Mouse (Mus musculus): ENCODE results near the gene Thoc7. TPM values are rescaled to one million over a fixed set of nuclear protein-coding genes. Genes with fewer than 3 reads are reported as not detected.

Thoc7 gene
- polyA plus RNA-seq, 1 experiment from 2014 or later, result 261 TPM

DNA sequence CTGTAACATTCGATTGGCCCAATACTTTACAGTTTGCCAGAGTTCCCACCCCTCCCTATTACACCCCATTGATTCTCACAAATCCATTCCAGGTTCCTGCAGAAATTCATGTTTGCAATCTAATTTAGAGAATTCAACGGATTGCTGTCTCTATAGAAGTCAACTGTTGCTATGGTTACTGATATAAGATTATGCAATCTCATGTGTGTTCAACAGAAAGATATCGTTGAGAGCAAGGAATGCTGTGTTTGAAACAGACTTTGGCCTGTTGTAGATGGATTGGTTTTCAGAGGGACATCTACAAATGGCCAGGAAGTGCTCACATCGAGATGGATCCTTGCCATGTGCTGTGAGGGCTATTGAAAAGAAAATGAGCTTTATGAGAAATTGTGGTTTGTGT lies 46.4 kb downstream of the Thoc7 start:
- ATAC-seq (replicated peaks; ENCODE audit: low FRiP score) (no peak), DNase-seq (ENCODE audit: low spot score) (no peak)
- Histone ChIP-seq H3K36me3 (ENCODE audit: control insufficient read depth, insufficient read depth, low read length) (no peaks in the 10 kb centered on the region), H3K4me2 (ENCODE audit: low read depth, low read length, severe bottlenecking) (no peak overlapping the region), H3K4me1 (replicated peaks; ENCODE audit: control insufficient read depth, insufficient read depth, low read length) (no peaks in the 10 kb centered on the region), H3K27ac (ENCODE audit: low read depth, low read length) (no peak overlapping the region), H3K27me3 (ENCODE audit: control insufficient read depth, insufficient read depth, low read length) (no peaks in the 10 kb centered on the region), H3K4me3 (ENCODE audit: low read depth, low read length) (no peak overlapping the region), H3K9ac (ENCODE audit: low read length) (no peak overlapping the region), H3K9me3 (ENCODE audit: control insufficient read depth, low read length) (no peaks in the 10 kb centered on the region)
- WGBS, result 75% methylated on average over 4 of the region's 4 CpGs

DNA sequence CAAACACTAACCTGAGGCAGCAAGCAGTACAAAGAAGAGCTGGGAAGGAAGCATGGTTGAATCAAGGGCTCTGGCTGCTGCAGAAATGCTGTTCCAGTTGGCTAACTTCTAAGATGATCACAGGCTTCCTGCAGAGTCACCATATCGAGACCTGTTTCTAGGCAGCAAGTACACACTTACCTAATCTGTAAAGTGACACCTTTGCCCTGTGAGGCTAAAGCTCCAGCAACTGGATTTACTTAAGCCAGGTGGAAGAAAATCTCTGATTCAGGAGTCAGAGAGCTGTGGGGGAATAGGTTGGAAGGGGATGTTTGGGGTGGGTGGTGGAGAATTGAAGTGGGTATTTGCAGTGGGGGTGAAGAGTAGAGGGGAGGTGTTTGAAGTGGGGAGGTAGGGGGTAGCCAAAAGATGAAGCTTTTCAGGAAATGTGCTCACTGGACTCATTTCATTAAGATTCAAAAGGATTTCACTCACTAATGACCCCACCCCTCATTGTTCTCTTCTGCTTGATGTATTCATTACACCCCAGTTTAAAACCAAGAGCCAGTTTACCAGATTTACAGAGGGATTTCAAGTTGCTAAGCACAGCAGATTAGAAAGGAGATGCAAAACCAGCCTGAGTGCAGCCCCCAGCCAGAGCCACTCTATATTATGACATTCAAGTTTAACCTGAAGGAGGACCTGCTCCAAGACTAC lies 47.1 kb downstream of the Thoc7 start, which contains the start of gene Gm281:
Gm281 (minus strand) TSS at position 92 of the 696 bp plus-strand sequence.
- no peak within 1 kb of the TSS for H3K27ac ChIP-seq (ENCODE audit: low read depth, low read length)
- no peaks in the 10 kb centered on the region for H3K36me3 ChIP-seq (ENCODE audit: control insufficient read depth, insufficient read depth, low read length)
- H3K4me1 ChIP-seq (replicated peaks; ENCODE audit: control insufficient read depth, insufficient read depth, low read length), result no peaks in the 10 kb centered on the region
- H3K4me2 ChIP-seq (ENCODE audit: low read depth, low read length, severe bottlenecking), result no peak within 1 kb of the TSS
- no peak within 1 kb of the TSS for H3K4me3 ChIP-seq (ENCODE audit: low read depth, low read length)
- no peaks in the 10 kb centered on the region for H3K27me3 ChIP-seq (ENCODE audit: control insufficient read depth, insufficient read depth, low read length)
- H3K9me3 ChIP-seq (ENCODE audit: control insufficient read depth, low read length), result no peaks in the 10 kb centered on the region
- DNase-seq (ENCODE audit: low spot score), result no peak
- H3K9ac ChIP-seq (ENCODE audit: low read length), result no peak within 1 kb of the TSS
- no peak for ATAC-seq (replicated peaks; ENCODE audit: low FRiP score)
- 17% methylated on average over 1 of the region's 1 CpGs for WGBS

DNA sequence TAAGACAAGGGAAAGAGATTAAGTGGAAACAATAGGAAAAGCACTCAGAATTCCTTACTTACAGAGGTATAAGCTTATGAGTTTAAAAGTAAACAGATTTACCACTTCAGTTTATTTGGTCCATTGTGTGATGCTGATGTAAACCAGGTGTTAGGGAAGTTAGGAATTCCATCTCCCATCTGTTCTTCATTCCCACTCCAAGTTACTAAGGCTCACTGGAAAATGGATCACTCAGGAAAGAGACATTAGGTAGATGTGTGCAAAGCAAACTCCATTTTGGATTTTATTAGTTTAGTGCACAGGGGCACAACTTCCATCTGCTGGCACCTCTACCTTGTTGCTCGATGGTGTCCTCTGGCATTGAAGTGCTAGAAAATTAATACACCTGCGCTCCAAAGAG lies 51.5 kb downstream of the Thoc7 start:
- WGBS, result 88% methylated on average over 2 of the region's 2 CpGs
- no peak overlapping the region for H3K4me2 ChIP-seq (ENCODE audit: low read depth, low read length, severe bottlenecking)
- H3K36me3 ChIP-seq (ENCODE audit: control insufficient read depth, insufficient read depth, low read length), result no peaks in the 10 kb centered on the region
- no peak overlapping the region for H3K9ac ChIP-seq (ENCODE audit: low read length)
- no peak overlapping the region for H3K27ac ChIP-seq (ENCODE audit: low read depth, low read length)
- H3K4me1 ChIP-seq (replicated peaks; ENCODE audit: control insufficient read depth, insufficient read depth, low read length), result no peaks in the 10 kb centered on the region
- no peaks in the 10 kb centered on the region for H3K9me3 ChIP-seq (ENCODE audit: control insufficient read depth, low read length)
- ATAC-seq (replicated peaks; ENCODE audit: low FRiP score), result no peak
- DNase-seq (ENCODE audit: low spot score), result no peak
- H3K4me3 ChIP-seq (ENCODE audit: low read depth, low read length), result no peak overlapping the region
- no peaks in the 10 kb centered on the region for H3K27me3 ChIP-seq (ENCODE audit: control insufficient read depth, insufficient read depth, low read length)

DNA sequence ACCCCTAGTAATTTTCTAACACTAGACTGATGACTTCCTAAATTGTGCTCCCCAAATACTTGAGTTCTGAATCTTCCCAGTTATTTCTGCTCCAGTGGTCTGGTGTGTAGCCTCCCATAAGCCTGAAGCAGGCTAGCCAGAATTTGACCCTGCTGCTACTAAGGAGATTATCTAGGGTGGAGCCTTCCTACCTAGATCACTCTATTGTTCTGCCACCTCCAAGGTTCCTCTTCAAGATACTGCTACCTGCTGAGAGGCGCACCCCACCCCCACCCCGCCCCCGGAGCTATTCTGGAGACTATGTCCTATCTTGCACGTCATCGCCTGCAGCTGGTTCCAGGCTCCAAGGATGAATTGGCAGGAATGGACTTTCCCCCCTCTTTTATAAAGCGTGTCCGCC lies 54.5 kb downstream of the Thoc7 start:
- no peak overlapping the region for H3K4me3 ChIP-seq (ENCODE audit: low read depth, low read length)
- H3K4me2 ChIP-seq (ENCODE audit: low read depth, low read length, severe bottlenecking), result no peak overlapping the region
- H3K36me3 ChIP-seq (ENCODE audit: control insufficient read depth, insufficient read depth, low read length), result no peaks in the 10 kb centered on the region
- 84% methylated on average over 7 of the region's 7 CpGs for WGBS
- H3K27me3 ChIP-seq (ENCODE audit: control insufficient read depth, insufficient read depth, low read length), result no peaks in the 10 kb centered on the region
- H3K4me1 ChIP-seq (replicated peaks; ENCODE audit: control insufficient read depth, insufficient read depth, low read length), result no peaks in the 10 kb centered on the region
- DNase-seq (ENCODE audit: low spot score) (no peak), ATAC-seq (replicated peaks; ENCODE audit: low FRiP score) (no peak)
- H3K9ac ChIP-seq (ENCODE audit: low read length), result no peak overlapping the region
- no peak overlapping the region for H3K27ac ChIP-seq (ENCODE audit: low read depth, low read length)
- H3K9me3 ChIP-seq (ENCODE audit: control insufficient read depth, low read length), result no peaks in the 10 kb centered on the region

DNA sequence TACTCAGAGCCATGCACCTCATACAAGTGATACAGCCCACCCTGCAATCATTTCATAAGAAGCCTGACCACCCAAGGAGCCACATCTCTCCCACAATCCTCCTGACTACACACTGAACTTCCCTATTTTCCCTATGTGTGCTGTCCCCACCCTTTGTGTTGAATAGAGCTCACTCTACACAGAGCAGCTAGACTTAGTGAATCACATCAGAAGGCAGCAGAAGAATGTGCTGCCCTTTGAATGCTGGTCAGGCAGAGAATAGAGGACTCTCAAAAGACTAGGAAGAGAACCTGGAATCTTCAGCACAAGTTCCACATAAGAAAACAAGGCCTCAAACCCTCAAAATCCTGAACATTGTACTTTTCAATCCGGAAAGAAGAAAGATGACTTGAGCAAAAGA lies 55.2 kb downstream of the Thoc7 start:
- no peaks in the 10 kb centered on the region for H3K4me1 ChIP-seq (replicated peaks; ENCODE audit: control insufficient read depth, insufficient read depth, low read length)
- H3K36me3 ChIP-seq (ENCODE audit: control insufficient read depth, insufficient read depth, low read length), result no peaks in the 10 kb centered on the region
- no peak overlapping the region for H3K27ac ChIP-seq (ENCODE audit: low read depth, low read length)
- no peak overlapping the region for H3K9ac ChIP-seq (ENCODE audit: low read length)
- H3K4me3 ChIP-seq (ENCODE audit: low read depth, low read length), result no peak overlapping the region
- DNase-seq (ENCODE audit: low spot score) (no peak), ATAC-seq (replicated peaks; ENCODE audit: low FRiP score) (no peak)
- WGBS, result 96% methylated on average over 1 of the region's 1 CpGs
- no peaks in the 10 kb centered on the region for H3K27me3 ChIP-seq (ENCODE audit: control insufficient read depth, insufficient read depth, low read length)
- H3K4me2 ChIP-seq (ENCODE audit: low read depth, low read length, severe bottlenecking), result no peak overlapping the region
- no peaks in the 10 kb centered on the region for H3K9me3 ChIP-seq (ENCODE audit: control insufficient read depth, low read length)

DNA sequence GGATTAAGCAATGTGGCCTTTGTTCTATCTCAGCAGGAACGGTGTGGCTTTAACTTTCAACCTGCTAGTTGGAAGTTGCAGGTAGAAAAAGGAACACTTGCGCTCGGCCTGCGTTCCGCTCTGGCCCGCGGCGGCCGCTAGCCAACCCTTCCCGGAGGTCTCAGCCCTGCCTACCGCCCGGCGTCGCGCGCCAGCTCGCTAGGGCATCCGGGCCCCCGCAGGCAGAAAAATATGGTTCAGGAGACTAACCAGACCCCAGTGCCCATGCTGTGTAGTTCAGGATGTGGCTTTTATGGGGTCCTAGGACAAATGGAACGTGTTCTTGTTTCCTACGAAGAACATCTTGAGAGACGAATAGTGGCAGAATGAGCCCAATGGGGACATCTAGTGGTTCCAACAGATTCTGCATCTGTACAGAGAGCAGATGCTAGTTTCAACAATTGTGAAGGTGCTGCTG lies 60.0 kb downstream of the Thoc7 start:
- H3K27me3 ChIP-seq (ENCODE audit: control insufficient read depth, insufficient read depth, low read length), result no peaks in the 10 kb centered on the region
- ATAC-seq (replicated peaks; ENCODE audit: low FRiP score) (peak; percentile 92), DNase-seq (ENCODE audit: low spot score) (peak; percentile 70)
- no peak overlapping the region for H3K27ac ChIP-seq (ENCODE audit: low read depth, low read length)
- no peaks in the 10 kb centered on the region for H3K9me3 ChIP-seq (ENCODE audit: control insufficient read depth, low read length)
- H3K4me1 ChIP-seq (replicated peaks; ENCODE audit: control insufficient read depth, insufficient read depth, low read length), result 0 out of 2 replicates have a peak, but pooled peaks cover 3% of the 10 kb centered on the region
- H3K36me3 ChIP-seq (ENCODE audit: control insufficient read depth, insufficient read depth, low read length), result no peaks in the 10 kb centered on the region
- peak overlapping the region; percentile 65 for H3K9ac ChIP-seq (ENCODE audit: low read length)
- WGBS, result under 1% methylated on average over 22 of the region's 22 CpGs
- H3K4me2 ChIP-seq (ENCODE audit: low read depth, low read length, severe bottlenecking), result peak overlapping the region; percentile 63
- H3K4me3 ChIP-seq (ENCODE audit: low read depth, low read length), result peak overlapping the region; percentile 43

Other genes starting within 250 kb of the Thoc7 start
- not detected in 2 replicates for gene Gm281, start 47.4 kb downstream of the Thoc7 start, polyA plus RNA-seq (2014; fragmentation: Nextera tagmentation; extraction: Ambion mirVana)
- gene Atxn7, start 412 bp downstream of the Thoc7 start, polyA plus RNA-seq (2014; fragmentation: Nextera tagmentation; extraction: Ambion mirVana), result 9.3 and 10.4 TPM in 2 replicates
- gene Psmd6, start 159.1 kb upstream of the Thoc7 start, polyA plus RNA-seq (2014; fragmentation: Nextera tagmentation; extraction: Ambion mirVana), result 306 and 311 TPM in 2 replicates
- not detected in 2 replicates for gene Olfr720, start 225.0 kb upstream of the Thoc7 start, polyA plus RNA-seq (2014; fragmentation: Nextera tagmentation; extraction: Ambion mirVana)

Measured in forebrain, embryonic 11.5 days (tissue).